Mouse (Mus musculus) liver (tissue): Measurements from ENCODE around the gene Hist1h3f.

Experiments used
- DNase-seq: peaks from one replicate; pipeline ENCODE4 v3.0.0-alpha.2; 2020; ENCODE audit warnings: mixed read lengths

Gene Hist1h3f

DNA sequence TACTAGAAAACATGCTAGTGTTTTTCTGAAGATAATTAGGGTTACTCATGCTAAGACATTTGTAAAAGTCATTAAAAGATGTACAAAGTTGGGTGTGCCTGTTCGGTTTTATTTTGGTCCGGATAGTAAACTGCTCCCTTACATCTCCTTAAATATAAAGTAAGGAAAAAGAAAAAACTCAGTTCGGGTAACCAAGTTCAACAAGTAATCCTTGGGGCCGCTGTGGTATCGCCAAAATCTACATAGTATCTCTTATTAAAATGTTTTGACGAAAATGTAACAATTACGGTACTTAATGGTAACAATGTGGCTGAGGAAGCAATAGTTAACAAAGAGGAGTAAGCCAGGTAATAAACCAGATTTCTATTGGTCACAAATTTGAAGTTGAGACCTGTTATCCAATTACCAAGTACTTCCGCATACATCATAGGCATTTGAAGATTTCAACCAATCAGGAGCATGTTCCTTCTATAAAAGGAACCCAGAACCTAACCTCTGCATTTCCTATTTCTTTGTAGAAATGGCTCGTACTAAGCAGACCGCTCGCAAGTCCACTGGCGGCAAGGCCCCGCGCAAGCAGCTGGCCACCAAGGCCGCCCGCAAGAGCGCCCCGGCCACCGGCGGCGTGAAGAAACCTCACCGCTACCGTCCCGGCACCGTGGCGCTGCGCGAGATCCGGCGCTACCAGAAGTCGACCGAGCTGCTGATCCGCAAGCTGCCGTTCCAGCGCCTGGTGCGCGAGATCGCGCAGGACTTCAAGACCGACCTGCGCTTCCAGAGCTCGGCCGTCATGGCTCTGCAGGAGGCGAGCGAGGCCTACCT is at the start of gene Hist1h3f:
Hist1h3f (plus strand) TSS at position 88 of the 822 bp plus-strand sequence.
- peak; percentile 81 for DNase-seq

GRCm38 (mm10) chr13:23495526-23495925 is 48.3 kb upstream of the Hist1h3f start:
- no peak for DNase-seq

GRCm38 (mm10) chr13:23497656-23498321 is 46.1 kb upstream of the Hist1h3f start:
- peak; percentile 75 for DNase-seq

- DNase-seq, result no peak
Observed at GRCm38 (mm10) chr13:23498653-23499052, 45.2 kb upstream of the Hist1h3f start.

- DNase-seq, result peak; percentile 46
Observed at GRCm38 (mm10) chr13:23499943-23500342, 43.9 kb upstream of the Hist1h3f start.

DNA sequence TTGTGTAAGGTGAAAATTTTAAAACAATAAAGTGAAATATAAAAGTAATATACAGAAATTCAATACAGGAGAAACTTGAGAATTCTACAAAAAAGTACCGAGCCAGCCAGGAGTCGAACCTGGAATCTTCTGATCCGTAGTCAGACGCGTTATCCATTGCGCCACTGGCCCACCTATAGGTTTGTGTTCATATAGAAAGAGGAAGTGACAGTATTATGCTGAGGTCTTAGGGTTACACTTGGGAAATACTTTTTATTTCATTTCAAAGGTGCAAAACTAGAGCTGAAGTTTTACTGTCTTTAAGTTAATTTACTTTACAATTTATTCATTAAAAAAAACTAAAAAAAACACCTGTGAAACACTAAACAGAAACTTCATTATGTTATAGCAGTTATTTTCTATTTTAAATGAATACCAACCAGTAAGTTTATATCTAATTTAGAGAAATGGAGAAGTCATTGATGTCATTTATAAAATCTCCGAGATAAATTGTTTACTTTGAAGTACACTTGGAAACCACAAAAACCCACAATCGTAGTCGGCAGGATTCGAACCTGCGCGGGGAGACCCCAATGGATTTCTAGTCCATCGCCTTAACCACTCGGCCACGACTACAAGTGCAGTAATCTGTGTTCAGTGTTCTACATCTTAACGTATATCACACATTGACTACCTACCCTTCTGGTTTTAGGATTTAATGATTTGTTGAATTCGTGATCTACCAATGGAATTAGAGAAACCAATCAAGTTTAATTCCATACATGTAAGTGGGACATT is 43.2 kb upstream of the Hist1h3f start:
- peak; percentile 90 for DNase-seq

DNA sequence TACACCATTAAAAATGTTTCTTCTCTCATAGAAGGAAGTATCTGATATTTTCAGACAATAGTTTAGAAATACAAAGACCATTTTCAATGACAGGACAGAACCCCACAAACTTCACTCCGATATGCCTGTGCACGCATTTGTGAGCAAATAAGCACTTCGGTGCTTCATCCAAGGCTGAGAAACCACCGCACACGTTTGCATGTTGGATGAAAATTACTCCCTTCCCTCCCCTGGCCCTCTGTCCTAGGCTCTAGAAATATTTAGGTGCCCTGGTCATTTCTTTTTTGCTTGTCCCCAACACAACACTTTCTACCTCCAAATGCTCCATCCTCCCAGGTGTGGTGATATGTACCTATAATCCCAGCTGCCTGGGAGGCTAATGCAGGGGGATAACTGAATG is 42.3 kb upstream of the Hist1h3f start:
- no peak for DNase-seq

DNA sequence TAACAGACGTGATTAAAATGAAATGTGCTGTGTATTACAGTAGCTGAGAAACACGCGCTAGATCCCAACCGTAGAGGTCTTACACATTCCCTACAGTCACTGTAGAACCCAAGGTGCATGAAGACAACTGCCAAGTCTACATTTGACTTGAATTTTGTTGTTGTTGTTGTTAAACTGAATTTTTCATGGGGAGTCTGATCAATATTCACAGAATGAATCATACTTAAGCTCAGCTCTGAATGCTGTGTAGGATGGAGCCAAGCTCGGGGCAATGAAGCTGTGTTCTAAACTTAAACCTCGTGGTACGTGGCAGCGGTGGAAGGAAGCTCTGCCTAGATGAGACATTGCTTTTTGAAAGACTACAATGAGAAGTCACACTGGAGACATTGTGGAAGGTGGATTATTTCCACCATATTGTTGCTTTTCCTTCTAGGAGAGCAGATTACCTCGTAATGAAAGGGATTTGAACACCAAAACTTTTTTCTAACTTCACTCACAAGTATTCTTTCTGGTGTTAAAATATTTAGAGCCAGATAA is 41.8 kb upstream of the Hist1h3f start:
- no peak for DNase-seq

DNA sequence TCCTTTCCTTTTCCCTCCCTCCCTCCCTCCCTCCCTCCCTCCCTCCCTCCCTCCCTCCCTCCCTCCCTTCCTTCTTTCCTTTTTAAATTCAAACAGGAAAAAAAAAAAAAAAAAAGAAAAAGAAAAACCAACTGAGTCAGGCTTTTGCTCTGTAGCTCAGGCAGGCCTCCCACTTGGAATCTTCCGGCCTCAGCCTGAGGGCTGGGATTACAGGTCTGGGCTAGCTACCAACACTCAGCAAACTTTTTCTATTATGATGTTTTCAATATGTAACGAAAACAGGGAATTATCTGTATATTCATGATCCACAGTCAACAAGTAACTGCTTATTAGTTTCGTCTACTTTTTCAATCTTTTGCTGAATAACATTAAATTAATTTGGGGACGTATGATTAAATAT is 40.9 kb upstream of the Hist1h3f start:
- no peak for DNase-seq

DNA sequence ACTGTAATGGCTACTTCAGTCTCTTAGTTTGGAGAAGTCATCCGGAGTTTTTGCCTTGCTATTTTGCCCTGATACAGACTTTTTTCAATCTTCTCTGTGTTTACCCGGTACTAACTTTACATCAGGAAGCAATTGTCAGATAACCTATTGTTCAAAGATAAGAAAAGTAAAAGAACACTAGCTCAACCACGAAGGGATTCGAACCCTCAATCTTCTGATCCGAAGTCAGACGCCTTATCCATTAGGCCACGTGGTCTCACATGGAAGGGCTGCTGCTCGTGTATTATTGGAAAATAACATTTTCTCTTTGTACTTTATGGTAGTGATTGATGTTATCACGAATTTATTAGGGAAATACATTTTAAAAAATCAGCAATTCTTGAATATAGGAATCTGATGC is 40.1 kb upstream of the Hist1h3f start:
- DNase-seq, result peak; percentile 74

GRCm38 (mm10) chr13:23505662-23506345 is 38.0 kb upstream of the Hist1h3f start:
- DNase-seq, result peak; percentile 62

DNA sequence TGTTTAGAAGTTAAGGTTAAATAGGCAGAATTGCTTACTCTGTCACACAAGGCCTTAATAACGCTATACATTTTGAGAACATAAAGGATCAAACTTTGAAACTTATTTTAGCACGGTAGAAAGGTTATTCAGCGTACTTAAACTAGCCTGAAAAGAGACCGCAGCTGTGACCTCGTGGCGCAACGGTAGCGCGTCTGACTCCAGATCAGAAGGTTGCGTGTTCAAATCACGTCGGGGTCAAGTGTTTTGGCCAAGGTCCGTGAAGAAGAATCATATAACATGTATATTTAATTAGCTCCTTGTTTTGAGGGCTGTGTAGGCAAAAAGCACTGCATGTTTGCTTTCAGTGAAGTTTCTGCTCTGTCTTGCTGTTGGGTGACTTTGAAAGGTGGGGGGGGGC is 37.5 kb upstream of the Hist1h3f start:
- peak; percentile 82 for DNase-seq

DNA sequence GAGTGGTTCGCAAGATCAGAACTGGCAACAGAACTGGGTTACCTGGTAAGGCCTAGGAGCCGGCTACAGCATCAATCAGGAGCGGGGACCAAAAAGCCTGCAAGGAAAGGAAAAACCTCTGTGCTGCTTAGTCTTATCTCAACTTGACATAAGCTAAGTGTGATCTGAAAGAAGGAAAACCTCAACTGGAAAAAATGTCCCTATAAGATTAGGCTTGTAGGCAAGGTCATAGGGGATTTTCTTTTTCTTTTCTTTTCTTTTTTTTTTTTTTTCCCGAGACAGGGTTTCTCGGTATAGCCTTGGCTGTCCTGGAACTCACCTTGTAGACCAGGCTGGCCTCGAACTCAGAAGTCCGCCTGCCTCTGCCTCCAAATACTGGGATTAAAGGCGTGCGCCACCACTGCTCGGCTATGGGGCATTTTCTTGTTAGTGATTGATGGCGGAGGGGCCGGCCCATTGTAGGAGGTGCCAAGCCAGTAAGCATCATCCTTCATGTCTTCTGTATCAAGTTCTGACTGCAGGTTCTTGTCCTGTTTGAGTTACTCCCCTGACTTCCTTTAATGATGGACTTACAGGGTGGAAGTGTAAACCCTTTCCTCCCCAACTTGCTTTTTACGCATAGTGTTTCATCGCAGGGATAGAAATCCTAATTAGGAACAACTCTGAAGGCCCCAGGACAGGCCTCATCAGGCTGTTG is 36.9 kb upstream of the Hist1h3f start:
- peak; percentile 79 for DNase-seq

DNA sequence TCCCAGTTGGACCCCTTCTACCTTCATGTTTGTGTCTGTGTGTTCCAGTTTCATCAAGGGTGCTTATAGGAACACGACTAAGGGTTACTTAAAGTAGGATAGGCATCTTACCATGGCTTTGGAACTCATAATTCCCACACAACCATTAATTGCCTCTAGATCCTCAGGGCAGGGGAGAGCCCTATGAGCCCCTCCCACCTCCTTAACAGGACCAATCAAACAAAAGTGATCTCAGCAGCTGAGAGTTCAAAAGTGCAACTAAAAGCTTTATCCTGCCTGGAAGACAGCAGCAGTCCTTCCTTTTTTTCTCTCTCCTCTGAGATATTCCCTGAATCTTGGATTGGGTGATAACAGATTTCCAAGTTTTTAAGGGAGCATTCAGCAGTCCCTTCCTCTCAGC is 33.7 kb upstream of the Hist1h3f start:
- no peak for DNase-seq

- no peak for DNase-seq
Observed at GRCm38 (mm10) chr13:23513517-23513916, 30.3 kb upstream of the Hist1h3f start.

DNA sequence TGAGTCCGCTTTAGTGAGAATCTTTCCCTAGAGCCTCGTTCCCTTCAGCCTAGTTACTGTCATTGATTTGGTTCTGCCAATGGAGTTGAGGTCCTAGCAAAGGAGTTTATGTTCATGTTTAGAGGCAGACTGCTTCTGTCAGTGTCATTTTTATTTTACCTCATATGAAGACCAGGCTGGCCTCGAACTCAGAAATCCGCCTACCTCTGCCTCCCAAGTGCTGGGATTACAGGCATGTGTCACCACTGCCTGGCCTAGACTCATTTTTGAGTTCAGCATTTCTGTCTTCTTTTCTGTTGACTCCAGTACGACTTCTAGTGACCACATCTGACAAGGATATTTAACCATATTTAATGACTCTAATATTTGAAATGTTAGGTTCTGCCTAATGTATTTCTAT is 28.6 kb upstream of the Hist1h3f start:
- DNase-seq, result no peak

- no peak for DNase-seq
Observed at GRCm38 (mm10) chr13:23515826-23516620, 27.8 kb upstream of the Hist1h3f start.

- peak; percentile 84 for DNase-seq
Observed at GRCm38 (mm10) chr13:23516822-23517602, 26.8 kb upstream of the Hist1h3f start.

DNA sequence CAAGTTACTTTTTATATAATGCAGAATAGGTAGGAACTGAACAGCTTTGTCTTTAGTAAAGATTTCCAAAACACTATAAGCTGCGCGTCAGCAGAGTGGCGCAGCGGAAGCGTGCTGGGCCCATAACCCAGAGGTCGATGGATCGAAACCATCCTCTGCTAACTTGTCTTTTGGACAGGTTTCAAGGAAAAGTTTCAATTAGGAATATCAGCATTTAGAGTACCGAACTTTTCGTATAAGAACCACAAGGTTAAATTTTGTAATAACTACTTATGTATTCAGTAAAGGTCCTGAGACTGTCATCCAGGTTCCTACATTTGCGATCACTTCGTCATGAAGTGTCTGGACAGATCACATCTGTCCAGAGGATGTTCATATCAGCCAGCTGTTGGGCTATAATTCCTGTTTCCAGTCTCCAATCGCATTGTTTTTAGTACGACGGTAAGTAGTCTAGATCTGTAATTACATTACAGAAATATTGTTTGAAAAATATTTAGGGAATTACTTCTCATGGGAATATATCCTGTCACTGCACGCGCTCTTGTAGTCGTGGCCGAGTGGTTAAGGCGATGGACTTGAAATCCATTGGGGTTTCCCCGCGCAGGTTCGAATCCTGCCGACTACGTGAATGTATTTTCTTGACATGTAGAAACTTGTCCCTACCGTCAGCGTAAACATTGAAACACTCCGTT is 26.1 kb upstream of the Hist1h3f start:
- DNase-seq, result peak; percentile 93

DNA sequence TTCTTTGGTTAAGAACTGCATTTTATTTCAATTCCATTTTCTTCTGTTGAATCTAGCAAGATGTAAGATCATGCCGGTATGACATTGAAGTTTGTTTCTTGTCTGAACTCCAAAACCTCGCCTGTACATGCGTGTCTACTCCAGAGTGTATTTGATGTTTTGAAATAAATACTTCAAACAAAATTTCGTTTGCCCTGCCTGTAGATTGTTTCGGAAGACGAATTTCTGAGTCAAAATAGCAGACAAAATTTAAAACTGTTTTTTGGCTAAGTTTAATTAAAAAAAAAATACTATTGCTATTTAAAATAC is 25.6 kb upstream of the Hist1h3f start:
- DNase-seq, result no peak
